Mouse (Mus musculus): ENCODE measurements around the gene Nupl1. TPM values are rescaled to one million over a fixed set of nuclear protein-coding genes. Genes with fewer than 3 reads are reported as not detected.
A peak's percentile ranks its signal among the peaks of the same experiment; 100 is the strongest.

Nupl1 gene
- polyA plus RNA-seq, 2 experiments, result not detected

- Histone ChIP-seq H3K4me3 (replicated peaks; ENCODE audit: low read length) (peak overlapping the region; percentile 71), H3K36me3 (ENCODE audit: control insufficient read depth, insufficient read depth, low read length) (no peaks in the 10 kb centered on the region), H3K4me2 (replicated peaks; ENCODE audit: low read depth, low read length, severe bottlenecking) (peak overlapping the region; percentile 99), H3K9me3 (ENCODE audit: control insufficient read depth, low read length) (no peaks in the 10 kb centered on the region), H3K27ac (replicated peaks; ENCODE audit: low read depth, low read length) (no peak overlapping the region), H3K4me1 (ENCODE audit: control insufficient read depth, insufficient read depth, low read length) (0 out of 2 replicates have a peak, but pooled peaks cover 3% of the 10 kb centered on the region), H3K27me3 (ENCODE audit: control insufficient read depth, insufficient read depth, low read length) (peaks cover 26% of the 10 kb centered on the region; the same call in 1 of the 2 replicates), H3K9ac (ENCODE audit: low read depth, low read length, severe bottlenecking) (0 out of 2 replicates have a peak overlapping the region, but pooled peaks have one; percentile 64)
- TF ChIP-seq POLR2A (IDR thresholded peaks at IDR 0.05; ENCODE audit: borderline replicate concordance, extremely low read depth, insufficient read depth, insufficient read length), result no peak
- WGBS, result 22% methylated on average over 9 of the region's 9 CpGs
- no peak for DNase-seq (ENCODE audit: low spot score)
- no peak; the same call in 1 of the 2 replicates for ATAC-seq (ENCODE audit: low FRiP score, low read depth)
These were observed 74.8 kb downstream of the Nupl1 start for GRCm38 (mm10) chr14:60176469-60176890.

- WGBS, result 45% methylated on average over 12 of the region's 12 CpGs
- no peaks in the 10 kb centered on the region for H3K4me1 ChIP-seq (ENCODE audit: control insufficient read depth, insufficient read depth, low read length)
- ATAC-seq (ENCODE audit: low FRiP score, low read depth) (no peak), DNase-seq (ENCODE audit: low spot score) (no peak)
- H3K9ac ChIP-seq (ENCODE audit: low read depth, low read length, severe bottlenecking), result no peak overlapping the region
- no peaks in the 10 kb centered on the region for H3K36me3 ChIP-seq (ENCODE audit: control insufficient read depth, insufficient read depth, low read length)
- no peak overlapping the region for H3K4me3 ChIP-seq (replicated peaks; ENCODE audit: low read length)
- no peak overlapping the region for H3K27ac ChIP-seq (replicated peaks; ENCODE audit: low read depth, low read length)
- H3K27me3 ChIP-seq (ENCODE audit: control insufficient read depth, insufficient read depth, low read length), result peaks cover 16% of the 10 kb centered on the region; the same call in 1 of the 2 replicates
- no peak overlapping the region for H3K4me2 ChIP-seq (replicated peaks; ENCODE audit: low read depth, low read length, severe bottlenecking)
- no peak for TF ChIP-seq POLR2A (IDR thresholded peaks at IDR 0.05; ENCODE audit: borderline replicate concordance, extremely low read depth, insufficient read depth, insufficient read length)
- H3K9me3 ChIP-seq (ENCODE audit: control insufficient read depth, low read length), result no peaks in the 10 kb centered on the region
These were observed 78.8 kb downstream of the Nupl1 start for GRCm38 (mm10) chr14:60172286-60173055.

GRCm38 (mm10) chr14:60170845-60171610 is 80.2 kb downstream of the Nupl1 start:
- no peak for DNase-seq (ENCODE audit: low spot score)
- no peak overlapping the region for H3K27ac ChIP-seq (replicated peaks; ENCODE audit: low read depth, low read length)
- H3K36me3 ChIP-seq (ENCODE audit: control insufficient read depth, insufficient read depth, low read length), result no peaks in the 10 kb centered on the region
- H3K4me3 ChIP-seq (replicated peaks; ENCODE audit: low read length), result no peak overlapping the region
- no peak for TF ChIP-seq POLR2A (IDR thresholded peaks at IDR 0.05; ENCODE audit: borderline replicate concordance, extremely low read depth, insufficient read depth, insufficient read length)
- H3K9me3 ChIP-seq (ENCODE audit: control insufficient read depth, low read length), result no peaks in the 10 kb centered on the region
- H3K4me1 ChIP-seq (ENCODE audit: control insufficient read depth, insufficient read depth, low read length), result no peaks in the 10 kb centered on the region
- ATAC-seq (ENCODE audit: low FRiP score, low read depth), result no peak
- 0 out of 2 replicates have a peak, but pooled peaks cover 5% of the 10 kb centered on the region for H3K27me3 ChIP-seq (ENCODE audit: control insufficient read depth, insufficient read depth, low read length)
- H3K9ac ChIP-seq (ENCODE audit: low read depth, low read length, severe bottlenecking), result no peak overlapping the region
- 59% methylated on average over 16 of the region's 16 CpGs for WGBS
- no peak overlapping the region for H3K4me2 ChIP-seq (replicated peaks; ENCODE audit: low read depth, low read length, severe bottlenecking)

- 80% methylated on average over 3 of the region's 3 CpGs for WGBS
- no peaks in the 10 kb centered on the region for H3K27me3 ChIP-seq (ENCODE audit: control insufficient read depth, insufficient read depth, low read length)
- H3K36me3 ChIP-seq (ENCODE audit: control insufficient read depth, insufficient read depth, low read length), result no peaks in the 10 kb centered on the region
- H3K4me1 ChIP-seq (ENCODE audit: control insufficient read depth, insufficient read depth, low read length), result no peaks in the 10 kb centered on the region
- DNase-seq (ENCODE audit: low spot score) (no peak), ATAC-seq (ENCODE audit: low FRiP score, low read depth) (no peak)
- no peak overlapping the region for H3K4me2 ChIP-seq (replicated peaks; ENCODE audit: low read depth, low read length, severe bottlenecking)
- no peak overlapping the region for H3K27ac ChIP-seq (replicated peaks; ENCODE audit: low read depth, low read length)
- no peak overlapping the region for H3K4me3 ChIP-seq (replicated peaks; ENCODE audit: low read length)
- no peak for TF ChIP-seq POLR2A (IDR thresholded peaks at IDR 0.05; ENCODE audit: borderline replicate concordance, extremely low read depth, insufficient read depth, insufficient read length)
- H3K9ac ChIP-seq (ENCODE audit: low read depth, low read length, severe bottlenecking), result no peak overlapping the region
- no peaks in the 10 kb centered on the region for H3K9me3 ChIP-seq (ENCODE audit: control insufficient read depth, low read length)
These were observed 87.9 kb downstream of the Nupl1 start for GRCm38 (mm10) chr14:60163367-60163766.

GRCm38 (mm10) chr14:60152373-60152772 is 98.9 kb downstream of the Nupl1 start:
- no peak for DNase-seq (ENCODE audit: low spot score)
- Histone ChIP-seq H3K36me3 (ENCODE audit: control insufficient read depth, insufficient read depth, low read length) (no peaks in the 10 kb centered on the region), H3K4me1 (ENCODE audit: control insufficient read depth, insufficient read depth, low read length) (no peaks in the 10 kb centered on the region), H3K4me2 (replicated peaks; ENCODE audit: low read depth, low read length, severe bottlenecking) (no peak overlapping the region), H3K27me3 (ENCODE audit: control insufficient read depth, insufficient read depth, low read length) (no peaks in the 10 kb centered on the region), H3K27ac (replicated peaks; ENCODE audit: low read depth, low read length) (no peak overlapping the region), H3K4me3 (replicated peaks; ENCODE audit: low read length) (no peak overlapping the region), H3K9me3 (ENCODE audit: control insufficient read depth, low read length) (no peaks in the 10 kb centered on the region), H3K9ac (ENCODE audit: low read depth, low read length, severe bottlenecking) (no peak overlapping the region)
- WGBS, result 78% methylated on average over 11 of the region's 11 CpGs
- no peak for TF ChIP-seq POLR2A (IDR thresholded peaks at IDR 0.05; ENCODE audit: borderline replicate concordance, extremely low read depth, insufficient read depth, insufficient read length)
- no peak for ATAC-seq (ENCODE audit: low FRiP score, low read depth)
